Mouse (Mus musculus) hindbrain, embryonic 11.5 days (tissue): ENCODE measurements around the gene Rplp0. TPM values are rescaled to one million over a fixed set of nuclear protein-coding genes. Genes with fewer than 3 reads are reported as not detected.

ENCODE experiments used
- ATAC-seq: fragments of 200-750 bp; cut with Nextera tagmentation; 2 replicates; pipeline ENCODE4 v1.8.0; 2017; ENCODE audit warnings: mild to moderate bottlenecking, moderate TSS enrichment, moderate library complexity; ENCODE audit not compliant: low FRiP score
- DNase-seq: peaks from one replicate; pipeline ENCODE4 v3.0.0-alpha.2; 2015; ENCODE audit warnings: low spot score
- H3K27ac ChIP-seq: fragments of 300-500 bp; sonication (generic); 2 replicates; pipeline ENCODE4 v1.5.1; 2014; ENCODE audit warnings: mild to moderate bottlenecking, low read depth, low read length
- H3K27me3 ChIP-seq: fragments of 300-500 bp; sonication (generic); 2 replicates; pipeline ENCODE4 v1.6.1; 2014; ENCODE audit warnings: mild to moderate bottlenecking, low read length, moderate library complexity, mixed read lengths; ENCODE audit not compliant: control insufficient read depth, insufficient read depth
- H3K36me3 ChIP-seq: fragments of 300-500 bp; sonication (generic); 2 replicates; pipeline ENCODE4 v1.6.1; 2014; ENCODE audit warnings: mild to moderate bottlenecking, low read length, moderate library complexity, mixed read lengths; ENCODE audit not compliant: control insufficient read depth, insufficient read depth
- H3K4me1 ChIP-seq: fragments of 300-500 bp; sonication (generic); replicated peaks from 2 replicates; pipeline ENCODE4 v1.6.1; 2014; ENCODE audit warnings: low read length, mixed read lengths; ENCODE audit not compliant: control insufficient read depth, insufficient read depth
- H3K4me2 ChIP-seq: fragments of 300-500 bp; sonication (generic); replicated peaks from 2 replicates; pipeline ENCODE4 v1.6.1; 2014; ENCODE audit warnings: mild to moderate bottlenecking, low read depth, low read length
- H3K4me3 ChIP-seq: fragments of 300-500 bp; sonication (generic); 2 replicates; pipeline ENCODE4 v1.5.1; 2014; ENCODE audit warnings: low read depth, low read length
- H3K9ac ChIP-seq: fragments of 300-500 bp; sonication (generic); 2 replicates; pipeline ENCODE4 v1.6.1; 2014; ENCODE audit warnings: low read depth, low read length
- H3K9me3 ChIP-seq: fragments of 300-500 bp; sonication (generic); 2 replicates; pipeline ENCODE4 v1.6.1; 2016; ENCODE audit warnings: low read length; ENCODE audit not compliant: control insufficient read depth
- WGBS: fragments of 180-500 bp; shearing (Covaris S2); extraction: QIAGEN DNeasy Blood & Tissue Kit; methylation state at CpG from one replicate; pipeline ENCODE4 v1.1.7; 2014; 5-methylcytosine and 5-hydroxymethylcytosine counted together
- polyA plus RNA-seq: library from polyadenylated mRNA; unstranded; fragments of >200 nt; fragmentation: Nextera tagmentation; extraction: Ambion mirVana; gene quantifications from 2 replicates; pipeline ENCODE4 v1.2.1, GENCODE M21; 2014

The Rplp0 gene
- 1,244 and 1,247 TPM in 2 replicates for polyA plus RNA-seq

DNA sequence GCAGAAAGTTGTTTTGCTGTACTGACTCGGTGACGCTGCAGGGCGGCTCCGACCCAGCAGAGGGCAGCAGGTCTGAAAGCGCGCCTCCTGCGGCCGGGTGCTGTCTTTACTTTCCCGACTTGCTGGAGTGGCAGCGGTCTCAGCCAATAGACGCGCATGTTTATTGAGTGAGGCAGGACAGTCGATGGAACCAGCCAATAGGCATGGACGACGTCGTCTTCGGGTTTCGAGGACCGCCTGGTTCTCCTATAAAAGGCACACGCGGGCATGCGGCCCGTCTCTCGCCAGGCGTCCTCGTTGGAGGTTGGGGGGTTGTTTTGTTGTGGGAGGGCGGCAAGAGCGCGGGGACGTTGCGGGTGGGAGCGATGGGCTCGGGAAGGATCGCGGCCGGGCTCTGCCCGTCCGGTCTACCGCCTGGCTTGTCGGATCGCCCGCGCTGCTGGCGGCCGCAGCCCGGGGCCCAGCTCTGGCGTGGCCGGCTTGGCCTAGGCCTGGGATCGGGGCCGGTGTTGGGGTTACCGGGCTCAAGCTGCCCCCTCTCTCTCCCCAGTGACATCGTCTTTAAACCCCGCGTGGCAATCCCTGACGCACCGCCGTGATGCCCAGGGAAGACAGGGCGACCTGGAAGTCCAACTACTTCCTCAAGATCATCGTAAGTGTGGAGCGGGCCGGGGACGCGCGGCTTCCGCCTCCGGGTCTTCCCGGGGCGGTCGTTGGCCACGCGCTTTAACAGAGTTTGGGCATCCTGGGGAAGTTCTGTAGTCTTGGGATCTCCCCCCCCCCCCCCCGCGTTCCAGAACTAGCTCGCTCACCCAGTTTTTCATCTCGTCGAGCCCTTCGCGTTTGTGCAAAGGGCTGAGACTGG lies at the start of gene Rplp0:
Rplp0 (plus strand) TSS at position 231 of the 865 bp plus-strand sequence.
- peak; percentile 98 for ATAC-seq
- under 1% methylated on average over 67 of the region's 78 CpGs for WGBS
- peaks cover 4% of the 10 kb centered on the region; the same call in 1 of the 2 replicates for H3K4me1 ChIP-seq

DNA sequence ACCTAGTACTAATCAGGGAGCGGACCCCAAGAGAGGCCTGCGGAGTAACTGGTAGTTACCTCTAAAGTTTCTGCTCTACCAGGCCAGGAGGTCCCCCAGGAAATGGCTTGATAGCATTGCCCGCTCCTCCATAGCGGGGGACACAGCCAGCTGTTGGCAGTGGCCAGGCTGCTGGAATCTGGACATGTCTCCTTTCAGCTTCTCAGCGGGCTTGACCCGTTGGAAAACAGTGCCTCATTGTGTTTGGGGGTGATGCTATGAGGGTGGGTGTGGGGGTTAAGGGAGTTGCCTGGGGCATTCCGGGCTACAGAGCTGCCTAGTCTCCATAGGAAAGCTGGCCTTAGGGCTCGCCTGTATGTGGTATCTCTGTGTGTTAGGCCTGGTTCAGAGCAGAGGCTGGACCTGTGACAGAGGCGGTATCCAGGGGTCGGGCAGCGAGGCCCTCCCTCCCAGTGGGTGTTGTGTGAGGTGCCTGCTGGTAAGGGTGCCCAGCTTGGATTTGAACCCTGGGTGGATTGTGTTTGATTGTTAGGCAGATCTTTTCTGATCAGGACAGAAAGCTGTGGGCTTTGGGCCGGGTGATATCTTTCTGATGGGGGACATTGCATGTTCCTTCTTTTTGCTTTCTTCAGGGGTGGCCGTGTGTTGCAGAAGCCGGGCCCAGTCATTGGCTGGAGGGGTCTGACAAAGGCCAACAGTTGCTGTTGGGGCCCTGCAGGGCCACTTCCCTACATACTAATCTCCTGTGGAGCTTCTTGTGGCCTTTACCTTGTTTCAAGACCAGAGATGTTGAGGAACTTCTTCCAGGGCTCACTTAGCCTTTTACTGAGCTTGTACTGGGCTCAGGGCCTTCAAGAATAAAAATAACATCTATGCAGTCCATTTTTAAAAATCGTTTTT lies 49.2 kb upstream of the Rplp0 start:
- Histone ChIP-seq H3K36me3 (no peaks in the 10 kb centered on the region), H3K27ac (no peak overlapping the region; the same call in 1 of the 2 replicates), H3K9me3 (no peaks in the 10 kb centered on the region), H3K4me1 (peaks cover 15% of the 10 kb centered on the region), H3K4me3 (no peak overlapping the region), H3K9ac (no peak overlapping the region), H3K4me2 (no peak overlapping the region), H3K27me3 (no peaks in the 10 kb centered on the region)
- ATAC-seq, result no peak
- 61% methylated on average over 15 of the region's 15 CpGs for WGBS
- DNase-seq, result no peak

More for the DNA sequence above, at the start of gene Rplp0:
- Histone ChIP-seq H3K4me3 (peak within 1 kb of the TSS; percentile 80), H3K36me3 (peaks cover 10% of the 10 kb centered on the region; the same call in 1 of the 2 replicates), H3K4me2 (peak within 1 kb of the TSS; percentile 68), H3K9ac (peak within 1 kb of the TSS; percentile 86), H3K27ac (peak within 1 kb of the TSS; percentile 75; the same call in 1 of the 2 replicates), H3K9me3 (no peaks in the 10 kb centered on the region), H3K27me3 (no peaks in the 10 kb centered on the region)
- peak; percentile 99 for DNase-seq

DNA sequence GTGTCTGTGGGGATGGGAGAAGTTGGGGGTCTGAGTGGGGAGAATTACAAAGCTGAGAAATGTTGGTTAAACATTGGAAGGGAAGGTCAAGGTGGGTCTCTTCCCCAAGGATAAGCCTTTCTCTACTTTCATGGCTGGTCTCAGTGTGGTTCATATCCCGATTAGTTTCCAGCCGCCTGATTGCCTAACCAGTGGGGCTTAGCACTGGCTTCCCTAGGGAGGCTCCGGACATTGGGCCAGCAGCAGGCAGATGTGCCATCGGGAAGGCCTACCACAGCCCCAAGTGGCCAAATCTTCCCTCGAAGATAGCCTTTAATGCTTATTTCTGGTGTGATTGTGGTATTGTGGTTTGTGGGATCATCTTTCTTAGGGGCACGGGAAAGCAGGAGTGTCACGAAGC lies 46.9 kb upstream of the Rplp0 start:
- no peak overlapping the region for H3K4me3 ChIP-seq
- H3K27me3 ChIP-seq, result no peaks in the 10 kb centered on the region
- H3K27ac ChIP-seq, result no peak overlapping the region
- peaks cover 12% of the 10 kb centered on the region for H3K4me1 ChIP-seq
- no peaks in the 10 kb centered on the region for H3K9me3 ChIP-seq
- no peak for ATAC-seq
- 91% methylated on average over 7 of the region's 7 CpGs for WGBS
- no peaks in the 10 kb centered on the region for H3K36me3 ChIP-seq
- no peak overlapping the region for H3K9ac ChIP-seq
- H3K4me2 ChIP-seq, result no peak overlapping the region
- DNase-seq, result no peak

DNA sequence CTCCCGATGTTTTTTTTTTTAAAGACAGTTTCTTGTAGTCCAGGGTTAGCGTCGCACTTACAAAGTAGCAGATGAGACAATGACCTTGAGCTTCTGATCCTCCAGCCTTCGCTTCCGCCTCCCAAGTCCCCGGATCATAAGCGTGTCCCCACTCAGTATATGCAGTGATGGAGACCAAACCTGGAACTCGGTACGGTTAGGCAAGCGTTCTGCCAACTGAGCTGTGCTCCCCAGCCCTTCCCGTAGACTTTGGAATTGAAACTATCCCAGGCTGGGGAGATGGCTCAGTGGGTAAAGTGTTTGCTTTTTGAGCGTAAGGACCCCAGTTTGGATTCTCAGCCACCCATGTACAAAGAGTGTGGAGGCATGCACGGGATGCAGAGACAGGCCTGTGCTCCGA lies 46.0 kb upstream of the Rplp0 start:
- ATAC-seq, result no peak
- WGBS, result 95% methylated on average over 14 of the region's 14 CpGs
- no peaks in the 10 kb centered on the region for H3K36me3 ChIP-seq
- H3K27me3 ChIP-seq, result no peaks in the 10 kb centered on the region
- no peak for DNase-seq
- H3K4me1 ChIP-seq, result peaks cover 7% of the 10 kb centered on the region
- H3K4me2 ChIP-seq, result no peak overlapping the region
- H3K9me3 ChIP-seq, result no peaks in the 10 kb centered on the region
- H3K4me3 ChIP-seq, result no peak overlapping the region
- no peak overlapping the region for H3K27ac ChIP-seq
- no peak overlapping the region for H3K9ac ChIP-seq

DNA sequence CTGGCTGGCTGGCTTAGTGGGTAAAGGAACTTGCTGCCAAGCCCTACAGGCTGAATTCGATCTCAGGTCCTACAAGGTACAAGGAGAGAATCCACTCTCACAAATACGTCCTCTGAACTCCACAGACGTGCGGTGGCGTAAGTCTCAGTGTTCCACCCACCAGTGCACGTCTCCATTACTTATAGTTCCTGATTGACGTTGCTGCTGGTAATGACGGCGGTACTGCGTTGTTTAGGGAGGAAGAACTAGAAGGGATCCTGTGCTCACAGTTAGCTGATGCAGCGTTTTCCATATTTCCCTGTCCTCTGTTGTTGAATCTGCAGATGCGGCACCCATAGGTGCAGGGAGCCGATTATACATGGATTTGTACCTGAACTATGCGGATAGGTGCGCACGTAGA lies 45.5 kb upstream of the Rplp0 start:
- 94% methylated on average over 16 of the region's 16 CpGs for WGBS
- no peak for ATAC-seq
- no peak for DNase-seq

DNA sequence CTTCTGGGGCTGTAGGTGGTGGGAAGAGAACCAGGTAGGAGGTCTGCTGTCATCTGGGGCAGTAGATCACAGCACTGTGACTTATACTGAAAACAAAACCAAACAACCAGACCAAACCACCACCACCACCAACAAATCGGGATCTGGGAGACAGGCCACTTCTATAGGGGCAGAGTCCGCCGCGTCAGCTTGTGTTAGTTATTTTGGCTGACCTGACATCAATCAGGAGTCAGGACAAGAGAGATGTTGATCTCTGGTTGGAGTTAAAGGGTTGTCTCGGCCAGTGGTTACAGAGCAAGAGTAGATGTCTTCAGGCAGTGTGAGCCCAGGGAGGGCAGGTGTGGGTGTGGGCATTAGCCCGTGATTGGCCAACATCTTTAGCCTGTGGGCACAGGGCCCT lies 44.9 kb upstream of the Rplp0 start:
- H3K27me3 ChIP-seq, result no peaks in the 10 kb centered on the region
- H3K9ac ChIP-seq, result no peak overlapping the region
- no peak overlapping the region for H3K4me3 ChIP-seq
- WGBS, result 90% methylated on average over 6 of the region's 6 CpGs
- ATAC-seq, result no peak
- no peaks in the 10 kb centered on the region for H3K9me3 ChIP-seq
- no peaks in the 10 kb centered on the region for H3K36me3 ChIP-seq
- no peak for DNase-seq
- no peak overlapping the region for H3K4me2 ChIP-seq
- H3K4me1 ChIP-seq, result peaks cover 1% of the 10 kb centered on the region; the same call in 1 of the 2 replicates
- no peak overlapping the region for H3K27ac ChIP-seq

More for the DNA sequence above, 45.5 kb upstream of the Rplp0 start:
- no peaks in the 10 kb centered on the region for H3K9me3 ChIP-seq
- peaks cover 5% of the 10 kb centered on the region for H3K4me1 ChIP-seq
- H3K9ac ChIP-seq, result no peak overlapping the region
- no peaks in the 10 kb centered on the region for H3K27me3 ChIP-seq
- H3K4me2 ChIP-seq, result no peak overlapping the region
- H3K4me3 ChIP-seq, result no peak overlapping the region
- H3K36me3 ChIP-seq, result no peaks in the 10 kb centered on the region
- H3K27ac ChIP-seq, result no peak overlapping the region

DNA sequence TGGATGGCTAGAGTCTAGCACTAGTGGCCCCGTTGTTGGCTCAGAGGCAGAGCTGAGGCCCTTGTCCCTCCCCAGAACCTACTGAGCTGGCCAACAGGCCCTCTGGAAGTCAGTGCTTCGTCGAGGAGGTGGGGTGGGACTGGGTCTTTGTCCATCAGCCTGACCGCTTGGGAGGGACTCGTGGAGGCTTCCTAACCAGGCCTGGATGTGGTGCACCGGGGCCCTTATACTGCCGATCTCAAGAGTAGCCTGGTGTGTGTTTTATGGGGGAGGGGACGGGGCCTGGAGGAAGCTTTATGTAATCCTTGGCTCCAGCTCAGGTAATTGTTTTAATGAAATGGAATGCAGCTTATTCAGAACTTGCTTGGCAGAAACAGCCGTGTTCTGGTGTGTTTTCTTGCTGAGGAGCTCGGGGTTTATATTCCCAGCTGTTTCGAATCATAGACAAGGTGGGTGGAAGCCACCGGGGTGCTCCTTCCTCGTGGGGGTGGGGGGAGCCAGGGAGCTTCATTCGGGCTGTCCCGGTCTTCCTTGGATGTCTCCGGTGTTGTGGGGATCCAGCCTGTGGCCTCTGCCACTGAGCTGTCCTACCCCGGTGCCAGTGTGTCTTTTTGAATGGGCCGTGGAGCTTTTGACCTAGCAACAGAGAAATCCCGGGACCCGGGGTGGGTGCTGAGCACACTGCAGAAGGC lies 44.2 kb upstream of the Rplp0 start:
- H3K9ac ChIP-seq, result no peak overlapping the region
- no peaks in the 10 kb centered on the region for H3K27me3 ChIP-seq
- no peak overlapping the region for H3K27ac ChIP-seq
- no peaks in the 10 kb centered on the region for H3K4me1 ChIP-seq
- no peaks in the 10 kb centered on the region for H3K36me3 ChIP-seq
- no peak overlapping the region for H3K4me2 ChIP-seq
- no peak overlapping the region for H3K4me3 ChIP-seq
- no peaks in the 10 kb centered on the region for H3K9me3 ChIP-seq
- 65% methylated on average over 20 of the region's 20 CpGs for WGBS
- DNase-seq (no peak), ATAC-seq (no peak)
